Mouse (Mus musculus) embryonic stem cell, embryonic (primary cell): ENCODE measurements at regions not wholly inside any gene's neighbourhood (a gene's known extent, or its start where the extent isn't known, plus 50 kb on each side); places are given as distances from the start of the nearest gene placed in this dataset.
"Not testable (repeated sequence)": the region's sequence is repeated elsewhere in the genome, so short reads cannot be mapped to it uniquely, and the experiment has no call there.

Experiments
- CTCF ChIA-PET, 4 experiments: fragments of 300-600 bp in 2 of 4; fragments of 350-600 bp in 2 of 4; sonication (Branson Sonifier 250); formaldehyde crosslinking; loops; one replicate each; lab custom pipeline; 2022; ENCODE audit warnings: inconsistent platforms in 2 of 4; lab: Charles Lee
- POLR2A ChIA-PET, 4 experiments: fragments of 300-600 bp in 2 of 4; fragments of 350-600 bp in 2 of 4; sonication (Branson Sonifier 250); formaldehyde crosslinking; loops; one replicate each; lab custom pipeline; 2022; ENCODE audit warnings: antibody characterized with exemption in 4 of 4, inconsistent platforms in 1 of 4; lab: Charles Lee

DNA sequence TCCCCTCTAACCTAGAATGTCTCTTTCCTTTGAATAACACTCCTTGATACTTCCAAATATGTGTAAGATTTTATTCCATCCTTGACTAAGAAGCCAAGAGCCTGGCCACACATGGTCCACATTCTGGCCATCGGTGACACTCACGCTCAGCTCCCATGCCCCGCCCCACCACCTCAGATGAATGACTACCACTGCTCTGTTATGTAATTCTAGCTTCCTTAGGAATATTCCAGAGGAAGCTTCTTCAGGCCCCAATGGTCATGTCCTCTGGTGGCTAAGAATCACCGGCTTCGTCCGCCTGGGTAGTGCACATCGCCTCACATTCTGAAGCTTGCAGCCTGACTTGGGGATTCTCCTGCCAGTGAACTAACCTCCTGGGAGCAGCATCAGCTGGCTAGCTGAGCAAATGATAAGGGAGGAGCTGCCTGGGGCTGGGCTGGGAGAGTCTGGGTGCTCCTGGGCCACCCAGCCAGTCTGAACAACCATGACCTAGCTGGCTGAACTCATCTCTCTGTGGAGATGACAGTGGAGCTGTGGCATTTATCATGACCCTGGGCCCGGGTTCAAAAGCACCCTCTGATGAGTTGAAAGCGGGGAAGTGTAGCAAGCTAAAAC lies 413.1 kb downstream of the Cbln4 start:
- ChIA-PET CTCF (interaction anchor here in 1 of 4 experiments (0.5 to 1.0 kb wide), 3 partner anchors 8 to 502 kb away, joined by 3 to 16 read pairs (median 4); no protein-coding TSS in a partner anchor), POLR2A (interaction anchor here in 2 of 4 experiments (0.6 to 1.1 kb wide), 2 partner anchors 248 to 309 kb away, joined by 3 to 6 read pairs; no protein-coding TSS in a partner anchor)

DNA sequence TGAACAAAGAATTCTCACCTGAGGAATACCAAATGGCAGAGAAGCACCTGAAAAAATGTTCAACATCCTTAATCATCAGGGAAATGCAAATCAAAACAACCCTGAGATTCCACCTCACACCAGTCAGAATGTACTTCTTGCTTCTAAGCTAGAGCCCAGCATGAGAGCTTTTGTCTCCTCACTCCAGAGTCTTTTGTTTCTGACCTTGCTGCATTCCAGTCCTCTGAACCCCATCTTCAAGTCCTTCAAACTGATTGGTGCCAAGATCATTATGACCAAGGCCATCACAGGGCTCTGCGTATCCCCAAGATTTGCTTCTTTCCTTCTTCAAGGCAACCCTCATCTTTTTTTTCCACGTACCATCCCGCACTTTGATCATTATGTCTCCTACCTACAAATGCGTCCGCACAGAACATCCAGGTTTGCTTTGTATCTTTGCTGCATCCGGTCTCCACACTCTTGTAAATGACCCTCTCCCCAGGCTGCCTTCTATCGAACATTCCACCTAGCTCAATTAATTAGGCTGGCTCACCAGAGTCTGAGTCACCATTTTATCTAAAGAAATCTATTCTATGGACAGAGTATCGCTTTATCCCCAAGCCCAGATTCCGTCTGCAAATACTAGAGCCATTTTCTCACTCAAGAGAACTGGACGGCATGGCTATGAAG lies 414.9 kb downstream of the Cbln4 start:
- ChIA-PET POLR2A (interaction anchor here in 1 of 4 experiments (0.5 kb wide), 1 partner anchor 86 kb away, joined by 8 read pairs; no protein-coding TSS in a partner anchor), CTCF (no interaction called here)

DNA sequence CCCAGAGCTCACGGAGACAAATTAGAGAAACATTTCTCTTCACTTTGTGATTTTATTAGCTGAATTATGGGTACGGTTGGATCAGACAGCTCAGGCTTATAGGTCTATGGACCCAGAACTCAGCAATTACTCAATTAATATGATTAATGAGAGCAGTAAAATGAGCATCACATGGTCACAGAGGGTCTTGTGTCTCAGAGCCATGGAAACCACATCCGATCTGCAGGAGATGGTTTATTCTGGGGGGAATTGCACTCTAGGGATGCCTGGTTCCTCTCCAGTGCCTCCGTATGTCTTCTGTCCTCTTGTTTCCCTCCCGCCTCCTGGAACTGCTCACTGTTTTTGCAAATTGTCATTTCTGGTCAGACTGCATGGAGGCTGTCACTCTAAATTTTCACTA lies 422.6 kb downstream of the Cbln4 start:
- ChIA-PET CTCF (interaction anchor here in 1 of 4 experiments (0.6 kb wide), 1 partner anchor 1313 kb away, joined by 3 read pairs; no protein-coding TSS in a partner anchor), POLR2A (no interaction called here)

DNA sequence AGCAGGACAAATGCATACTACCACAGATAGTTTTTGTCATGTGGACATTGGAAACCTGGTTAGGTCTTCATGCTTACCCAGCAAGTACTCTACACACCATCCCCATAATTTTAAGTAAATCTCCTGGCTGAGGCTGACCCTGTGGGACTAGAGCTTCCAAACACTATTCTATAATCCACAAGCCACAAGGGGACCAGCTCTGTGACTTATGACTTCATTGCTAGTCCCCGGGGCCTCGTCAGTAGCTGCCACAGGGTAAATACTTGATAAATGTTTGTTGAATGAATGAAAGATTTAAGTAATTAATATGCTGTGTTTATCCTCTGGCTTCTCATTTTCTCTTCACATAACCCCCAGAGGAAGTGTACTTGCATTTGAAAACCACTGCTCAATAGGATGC lies 423.0 kb downstream of the Cbln4 start:
- CTCF ChIA-PET, result interaction anchor here in 1 of 4 experiments (0.6 kb wide), 1 partner anchor 1314 kb away, joined by 3 read pairs; no protein-coding TSS in a partner anchor
- POLR2A ChIA-PET, result no interaction called here

DNA sequence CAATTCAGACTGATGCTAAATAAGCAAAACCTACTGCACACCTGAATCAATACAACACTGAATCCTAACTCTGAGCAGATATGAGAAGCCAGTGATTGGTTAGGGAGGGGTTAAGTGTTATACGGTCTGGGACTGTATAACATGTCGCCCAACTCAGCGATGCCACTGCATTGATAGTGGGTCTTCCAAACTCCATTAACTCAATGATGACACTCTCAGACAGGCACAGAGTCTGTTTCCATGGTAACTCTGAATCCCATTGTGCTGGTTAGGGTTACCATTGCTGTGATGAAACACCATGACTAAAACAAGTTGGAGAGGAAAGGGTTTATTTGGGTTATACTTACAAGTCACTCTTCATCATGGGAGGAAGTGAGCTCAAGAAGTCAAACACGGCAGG lies 424.5 kb downstream of the Cbln4 start:
- ChIA-PET POLR2A (no interaction called here), CTCF (no interaction called here)

DNA sequence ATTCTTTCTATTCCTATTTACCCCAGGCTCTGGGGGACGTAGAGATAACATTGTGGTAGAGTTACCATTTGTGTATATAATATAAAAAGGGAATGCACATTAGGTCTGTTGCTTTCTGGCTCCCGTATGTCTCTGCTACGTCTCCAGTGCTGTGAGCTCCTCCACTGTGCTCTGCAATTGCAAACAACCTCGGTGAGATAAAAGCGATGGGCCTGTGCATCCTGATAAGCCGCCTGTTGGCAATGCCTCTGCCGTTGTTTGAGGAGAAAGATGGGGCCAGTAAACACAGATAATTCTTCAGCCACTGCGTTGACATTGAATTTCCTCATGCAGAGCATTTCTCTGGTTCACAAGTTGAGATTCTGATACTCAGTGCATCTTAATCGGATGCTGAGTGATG lies 424.9 kb downstream of the Cbln4 start:
- POLR2A ChIA-PET, result no interaction called here

DNA sequence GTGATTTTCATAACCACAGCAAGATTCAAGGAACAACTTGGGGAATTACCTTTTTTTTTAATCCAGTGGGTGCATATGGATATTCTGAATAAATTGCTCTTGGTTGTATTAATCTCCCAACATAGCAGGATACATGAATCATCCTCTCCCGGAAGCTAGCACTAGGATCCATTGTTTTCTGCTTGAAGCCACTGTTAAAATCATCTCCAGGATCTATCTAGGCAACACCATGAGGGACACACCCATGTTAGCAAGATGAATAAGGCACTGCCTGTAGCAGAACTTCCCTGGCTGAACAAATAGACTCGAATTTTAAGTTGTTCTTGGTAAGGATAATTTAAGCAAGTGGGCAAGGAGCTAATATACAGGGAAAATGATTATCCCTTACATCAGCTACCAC lies 427.8 kb downstream of the Cbln4 start:
- ChIA-PET CTCF (interaction anchor here in 2 of 4 experiments (0.6 to 0.8 kb wide), 2 partner anchors 43 to 591 kb away, joined by 3 to 5 read pairs; no protein-coding TSS in a partner anchor), POLR2A (no interaction called here)

More for the DNA sequence above, 424.9 kb downstream of the Cbln4 start:
- CTCF ChIA-PET, result no interaction called here

DNA sequence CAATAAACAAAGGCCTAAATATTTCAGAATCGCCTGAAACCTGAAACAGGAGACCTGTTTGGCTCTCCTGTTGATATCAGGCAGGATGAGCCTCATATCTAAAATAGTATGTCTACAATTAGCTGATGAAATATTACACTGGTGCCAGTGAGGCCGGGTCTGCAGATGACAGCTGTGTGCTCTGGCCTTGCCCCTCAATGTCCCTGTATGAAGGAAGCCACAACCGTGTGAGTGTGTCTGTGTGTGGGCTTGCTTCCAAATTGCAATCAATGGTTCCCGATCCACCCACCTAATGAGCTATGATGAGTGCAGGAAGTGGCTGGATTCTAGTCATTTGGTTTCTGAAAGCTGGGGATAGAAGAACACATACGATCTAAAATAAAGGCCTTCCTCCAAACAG lies 438.2 kb downstream of the Cbln4 start:
- POLR2A ChIA-PET, result no interaction called here
- CTCF ChIA-PET, result no interaction called here

DNA sequence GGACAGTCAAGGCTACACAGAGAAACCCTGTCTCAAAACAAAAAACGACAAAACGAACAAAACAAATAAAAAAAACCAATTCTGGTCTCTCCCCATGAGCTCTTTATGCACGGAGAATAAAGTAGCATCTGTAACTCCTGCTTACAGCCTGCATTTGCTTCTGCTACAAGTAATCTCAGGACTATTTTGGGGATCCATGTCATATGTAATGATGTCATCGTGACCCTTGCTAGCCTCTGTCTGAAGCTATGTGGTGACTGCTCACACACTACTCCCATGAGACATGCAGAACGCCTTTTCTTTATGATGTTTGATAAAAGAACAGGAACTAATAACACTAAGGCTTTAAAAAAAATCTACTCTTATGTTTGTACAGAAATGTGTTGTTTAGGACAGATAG lies 448.0 kb downstream of the Cbln4 start:
- POLR2A ChIA-PET, result no interaction called here

DNA sequence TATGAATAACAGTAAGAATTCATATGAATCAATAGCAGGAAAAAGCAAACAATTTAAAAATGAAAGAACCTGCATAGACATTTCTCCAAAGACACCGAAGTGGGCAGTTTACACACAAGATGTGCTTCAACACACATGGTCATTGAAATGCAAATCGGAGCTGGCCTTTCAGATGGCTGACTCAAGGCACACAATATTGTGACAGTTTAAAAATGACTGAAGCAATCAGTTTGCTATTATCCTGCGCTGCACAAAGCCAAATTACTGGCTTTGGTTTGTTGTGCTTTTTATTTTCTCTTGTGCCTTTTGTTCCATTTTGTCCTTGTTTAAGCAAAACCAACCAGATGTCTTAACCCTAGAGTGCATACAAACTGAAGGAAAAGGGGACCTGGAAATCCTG lies 449.4 kb downstream of the Cbln4 start:
- ChIA-PET POLR2A (no interaction called here), CTCF (no interaction called here)

More for the DNA sequence above, 448.0 kb downstream of the Cbln4 start:
- CTCF ChIA-PET, result interaction anchor here in 2 of 4 experiments (0.6 to 0.7 kb wide), 2 partner anchors 399 to 453 kb away, joined by 5 read pairs; no protein-coding TSS in a partner anchor

DNA sequence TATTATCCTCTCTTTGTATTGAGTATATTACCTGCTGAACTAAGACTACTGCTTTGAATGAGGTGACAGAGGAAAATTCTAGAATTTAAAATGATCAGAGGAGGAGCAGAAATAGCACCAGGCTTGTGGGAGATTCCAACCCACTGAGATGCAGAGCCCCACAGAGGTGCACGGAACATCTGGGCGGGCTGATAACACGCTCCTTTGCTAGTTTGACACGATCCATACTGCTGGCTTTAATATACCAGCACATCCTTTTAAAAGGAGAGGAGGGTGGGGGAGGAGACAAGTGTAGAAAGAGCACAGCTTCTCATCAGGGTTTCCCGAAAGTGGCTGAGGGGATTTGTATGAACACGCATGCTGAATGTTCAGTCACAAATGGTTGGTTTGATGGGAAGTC lies 451.0 kb downstream of the Cbln4 start:
- CTCF ChIA-PET, result no interaction called here
- POLR2A ChIA-PET, result no interaction called here

DNA sequence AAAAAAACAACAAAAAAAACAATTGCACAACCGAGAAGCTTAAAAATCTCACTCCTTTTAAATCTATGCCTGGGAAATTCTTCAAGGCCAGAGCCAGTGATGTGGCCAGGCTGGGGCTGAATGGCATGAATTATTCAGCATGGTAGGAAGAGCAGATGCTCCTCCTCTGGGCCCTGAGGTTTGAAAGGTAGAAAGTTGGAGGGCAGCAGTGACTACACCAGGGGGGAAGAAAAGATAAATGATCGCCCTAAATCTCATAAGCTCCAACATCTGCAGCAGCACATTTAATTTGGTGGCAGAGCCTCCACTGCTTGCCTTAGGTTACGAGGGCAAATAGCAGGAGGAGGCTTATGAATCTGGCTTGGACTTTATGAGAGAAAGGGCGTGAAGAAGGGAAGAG lies 455.1 kb downstream of the Cbln4 start:
- ChIA-PET POLR2A (interaction anchor here in 1 of 4 experiments (0.6 kb wide), 1 partner anchor 718 kb away, joined by 3 read pairs; no protein-coding TSS in a partner anchor), CTCF (interaction anchor here in 1 of 4 experiments (0.6 kb wide), 2 partner anchors 52 to 738 kb away, joined by 3 read pairs; no protein-coding TSS in a partner anchor)

DNA sequence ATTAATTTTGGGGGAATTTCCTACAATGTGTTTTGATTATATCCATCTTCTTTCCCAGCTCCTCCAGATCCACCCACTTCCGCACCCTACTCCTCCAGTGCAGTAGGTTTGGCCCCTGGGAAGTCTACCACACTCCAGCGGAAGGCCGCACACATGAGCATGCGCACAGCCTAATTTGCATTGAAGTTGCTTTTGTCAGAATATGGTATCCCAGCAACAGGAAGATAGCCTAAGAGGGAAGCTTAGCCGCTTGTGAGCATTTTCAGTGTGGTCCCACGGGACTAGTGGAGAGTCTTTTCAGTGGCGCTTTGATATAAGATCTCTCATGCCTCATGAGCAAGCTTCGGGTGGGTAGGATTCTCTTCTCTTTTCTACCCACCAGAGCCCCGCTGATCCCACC lies 455.6 kb downstream of the Cbln4 start:
- POLR2A ChIA-PET, result no interaction called here
- CTCF ChIA-PET, result no interaction called here

DNA sequence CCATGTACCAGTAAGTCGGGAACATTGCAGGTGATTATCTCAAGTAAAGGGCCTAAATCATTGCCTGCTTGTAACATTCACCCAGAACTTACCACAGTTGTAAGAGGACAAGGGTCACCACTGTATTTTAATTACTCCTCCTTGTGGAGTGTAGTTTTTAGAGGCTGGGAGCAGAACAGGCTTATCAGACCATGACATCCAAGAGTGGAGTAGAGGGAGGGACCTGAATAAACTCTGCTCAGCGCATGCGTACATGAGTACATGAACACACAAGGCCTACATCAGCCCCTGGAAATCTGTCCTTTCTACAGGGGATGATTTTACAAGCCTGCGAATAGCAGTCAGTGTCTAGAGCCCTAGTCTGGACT lies 456.4 kb downstream of the Cbln4 start:
- CTCF ChIA-PET, result no interaction called here

DNA sequence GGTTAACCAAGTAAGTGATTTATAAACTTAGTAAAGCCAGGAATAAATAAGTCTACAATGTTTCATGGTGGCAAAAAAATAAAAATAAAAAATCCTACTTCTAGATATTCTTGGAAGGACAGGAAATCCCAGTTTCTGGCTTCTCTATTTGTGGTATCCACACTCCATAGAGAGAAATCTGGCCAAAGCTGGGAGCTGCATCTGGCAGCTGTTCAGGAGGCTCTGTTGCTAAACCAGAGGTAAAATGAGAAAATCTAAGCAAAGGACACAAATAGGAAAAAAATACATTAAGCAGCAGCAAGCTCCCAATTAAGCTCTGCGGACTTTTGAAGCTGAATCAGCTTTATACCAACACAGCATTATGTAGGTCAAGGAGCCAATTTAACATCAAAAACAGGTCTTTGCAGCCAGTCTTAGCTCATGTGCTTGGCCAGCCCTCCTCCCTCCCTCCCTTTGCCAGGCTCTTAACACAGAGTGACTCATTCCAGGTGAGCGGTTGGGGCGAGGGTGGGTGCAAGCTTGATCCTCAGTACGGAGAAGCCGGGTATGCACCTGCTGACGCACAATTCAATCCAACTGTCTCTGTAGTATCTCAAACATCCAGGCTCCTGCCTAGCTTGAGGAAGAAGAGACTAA lies 456.9 kb downstream of the Cbln4 start:
- POLR2A ChIA-PET, result interaction anchor here in 1 of 4 experiments (1.0 kb wide), 1 partner anchor 44 kb away, joined by 3 read pairs; no protein-coding TSS in a partner anchor
- CTCF ChIA-PET, result no interaction called here

More for the DNA sequence above, 456.4 kb downstream of the Cbln4 start:
- POLR2A ChIA-PET, result interaction anchor here in 1 of 4 experiments (1.0 kb wide), 1 partner anchor 44 kb away, joined by 3 read pairs; no protein-coding TSS in a partner anchor

DNA sequence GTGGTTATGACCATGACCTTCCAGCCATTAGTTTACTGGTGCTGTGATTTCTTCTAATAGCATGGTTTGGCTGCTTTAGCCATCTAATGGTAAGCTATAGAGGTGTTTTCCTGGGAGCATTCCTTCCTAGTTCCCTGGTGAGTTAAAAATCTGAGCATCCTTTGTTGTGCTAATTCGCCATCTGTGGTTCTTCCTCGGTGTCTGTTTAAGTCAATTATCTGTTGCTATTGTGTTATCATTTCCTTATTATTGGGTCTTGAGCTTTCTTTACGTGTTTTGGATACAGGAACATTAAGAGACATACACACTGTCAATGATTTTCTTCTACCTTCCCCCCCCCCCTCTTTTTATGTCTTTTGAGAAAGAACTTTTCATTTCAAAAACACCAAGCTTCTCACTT lies 468.9 kb downstream of the Cbln4 start:
- POLR2A ChIA-PET, result interaction anchor here in 2 of 4 experiments (1.0 to 1.2 kb wide), 2 partner anchors 31 to 117 kb away, joined by 3 read pairs; no protein-coding TSS in a partner anchor
- CTCF ChIA-PET, result interaction anchor here in 3 of 4 experiments (0.5 to 0.7 kb wide), 3 partner anchors 405 to 642 kb away, joined by 3 to 9 read pairs (median 4); no protein-coding TSS in a partner anchor

DNA sequence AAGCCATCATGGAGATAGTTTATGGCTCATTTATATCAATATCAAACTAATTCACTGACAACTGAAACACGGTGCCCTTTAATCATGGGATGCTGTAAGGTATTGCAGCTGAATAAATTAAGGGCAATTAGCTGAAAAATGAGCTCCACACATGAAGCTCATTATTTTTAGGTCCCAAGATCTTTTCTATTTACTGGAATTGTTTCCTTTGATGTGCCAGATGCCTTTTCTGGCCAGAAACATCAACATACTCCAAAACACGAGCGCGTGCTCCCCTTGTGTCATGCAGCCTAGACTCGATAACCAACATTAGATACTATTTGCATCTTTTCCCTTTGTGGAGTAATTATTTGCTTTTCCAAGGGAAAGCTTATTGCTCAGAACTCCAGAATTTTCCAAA lies 480.6 kb downstream of the Cbln4 start:
- CTCF ChIA-PET, result interaction anchor here in 1 of 4 experiments (0.5 kb wide), 1 partner anchor 513 kb away, joined by 20 read pairs; no protein-coding TSS in a partner anchor
- POLR2A ChIA-PET, result no interaction called here

DNA sequence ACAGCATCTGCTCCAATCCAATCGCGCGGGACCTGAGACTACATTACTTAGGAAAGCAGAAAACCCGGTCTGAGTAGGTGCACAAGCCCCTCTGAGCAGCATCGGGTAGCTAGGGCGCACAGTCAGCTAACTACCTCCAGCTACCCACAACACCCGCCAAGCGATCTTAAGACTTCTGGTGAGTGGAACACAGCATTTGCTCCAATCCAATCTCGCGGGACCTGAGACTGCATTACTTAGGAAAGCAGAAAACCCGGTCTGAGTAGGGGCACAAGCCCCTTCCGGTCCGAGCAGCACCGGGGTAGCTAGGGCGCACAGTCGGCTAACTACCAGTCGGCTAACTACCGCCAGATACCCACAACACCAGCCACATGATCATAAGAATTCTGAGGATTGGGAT lies 500.5 kb downstream of the Cbln4 start:
- CTCF ChIA-PET, result not testable (repeated sequence)
- POLR2A ChIA-PET, result interaction anchor here (0.6 to 1.3 kb wide), 17 partner anchors 11 to 1509 kb away, joined by 3 to 8 read pairs (median 3); no protein-coding TSS in a partner anchor

DNA sequence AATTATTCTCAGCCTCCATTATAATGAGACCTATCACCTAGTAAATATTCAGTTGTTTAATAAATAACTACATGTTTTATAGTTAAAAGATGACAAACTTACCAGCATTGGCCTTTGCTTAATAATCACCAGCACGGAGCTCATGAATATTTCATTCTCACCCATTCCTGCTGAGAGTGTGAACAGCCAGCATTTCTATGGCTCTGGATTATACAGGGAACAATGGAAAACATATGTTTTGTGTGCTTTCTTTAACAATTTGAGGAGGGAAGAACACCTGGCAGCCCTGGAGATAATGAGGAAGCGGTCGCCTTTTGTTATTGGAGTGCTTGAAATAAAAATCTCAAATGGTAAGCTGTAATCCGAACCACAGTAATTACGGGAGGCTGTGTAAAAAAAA lies 528.4 kb downstream of the Cbln4 start:
- CTCF ChIA-PET, result no interaction called here

More for the DNA sequence above, 528.4 kb downstream of the Cbln4 start:
- POLR2A ChIA-PET, result no interaction called here
